Mouse (Mus musculus): ENCODE data around the gene Cnn3. TPM values are rescaled to one million over a fixed set of nuclear protein-coding genes. Genes with fewer than 3 reads are reported as not detected.

The Cnn3 gene
- polyA plus RNA-seq, 1 experiment from 2014 or later, result 844 TPM

DNA sequence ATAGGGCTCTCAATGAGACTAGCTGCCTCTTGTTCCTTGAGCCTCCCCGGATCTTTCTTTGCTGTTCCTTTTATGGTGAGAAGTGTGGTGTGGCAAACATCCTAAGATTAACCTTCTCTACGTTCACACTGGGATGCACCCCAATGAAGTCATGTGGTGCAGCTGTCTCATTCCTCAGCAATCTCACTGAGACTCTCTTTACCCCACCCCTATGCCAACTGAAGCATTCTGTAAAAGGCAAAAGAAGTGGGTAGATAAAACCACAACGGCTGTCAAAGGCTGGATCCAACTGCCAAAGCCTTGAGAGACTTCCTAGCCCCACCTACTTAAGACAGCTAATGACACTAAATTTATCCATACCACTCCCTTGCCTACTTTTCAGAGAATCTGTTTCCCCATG lies 48.4 kb downstream of the Cnn3 start:
- ATAC-seq (ENCODE audit: insufficient number of reproducible peaks, low FRiP score, low TSS enrichment, low read depth), result no peak
- Histone ChIP-seq H3K36me3 (no peaks in the 10 kb centered on the region), H3K4me2 (replicated peaks) (no peak overlapping the region), H3K9ac (no peak overlapping the region), H3K9me3 (replicated peaks) (no peaks in the 10 kb centered on the region), H3K27me3 (no peaks in the 10 kb centered on the region), H3K27ac (replicated peaks) (no peak overlapping the region; the same call in 1 of the 2 replicates), H3K4me3 (replicated peaks) (no peak overlapping the region), H3K4me1 (peaks cover 13% of the 10 kb centered on the region)
- WGBS, result 50% methylated on average over 3 of the region's 3 CpGs

DNA sequence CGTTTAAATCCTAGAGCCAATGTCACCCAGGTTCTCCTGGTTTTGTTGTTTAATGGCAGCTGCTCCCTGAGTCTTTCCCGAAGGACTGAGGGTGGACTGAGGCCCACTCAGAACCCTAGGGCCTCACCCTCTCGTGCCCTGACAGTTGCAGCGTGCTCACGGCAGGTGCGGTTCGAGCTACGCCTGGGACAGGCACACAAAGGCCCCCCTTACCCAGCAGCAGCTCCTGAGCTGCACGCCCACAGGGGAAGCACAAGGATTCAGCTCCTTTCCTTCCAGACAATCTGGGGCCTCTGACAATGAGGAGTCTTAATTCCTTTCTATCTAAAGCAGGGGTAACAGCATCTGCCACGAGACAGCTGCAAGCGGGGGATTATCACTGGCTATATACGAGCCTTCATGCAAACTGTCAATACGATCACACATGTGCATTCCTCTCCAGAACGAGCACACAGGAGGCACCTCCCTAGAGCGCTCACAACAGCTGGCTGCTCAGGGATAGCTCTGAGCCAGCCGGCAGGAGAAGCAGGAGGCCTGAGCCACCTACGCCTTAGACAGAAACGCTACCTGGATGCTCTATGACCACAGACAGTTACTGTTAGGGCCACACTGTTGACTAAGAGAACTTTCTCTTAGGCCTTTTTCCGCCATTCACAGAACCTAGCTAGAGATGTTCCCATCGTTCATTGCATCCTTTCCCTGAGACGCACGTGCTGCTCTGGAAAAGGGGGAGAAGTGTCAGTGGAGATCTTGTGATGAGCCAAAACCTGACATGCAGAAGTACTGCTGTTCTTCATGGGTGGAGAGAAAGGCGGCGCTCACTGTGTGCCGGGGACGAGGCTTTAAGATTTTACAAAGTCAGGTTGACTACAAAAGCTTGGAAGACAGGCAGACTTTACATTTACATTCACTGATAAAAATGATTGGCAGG lies 54.0 kb downstream of the Cnn3 start:
- H3K9me3 ChIP-seq (replicated peaks), result no peaks in the 10 kb centered on the region
- peak; percentile 79 for ATAC-seq (ENCODE audit: insufficient number of reproducible peaks, low FRiP score, low TSS enrichment, low read depth)
- H3K4me3 ChIP-seq (replicated peaks), result no peak overlapping the region
- 36% methylated on average over 26 of the region's 26 CpGs for WGBS
- no peak overlapping the region for H3K4me2 ChIP-seq (replicated peaks)
- H3K9ac ChIP-seq, result no peak overlapping the region
- no peak overlapping the region; the same call in 1 of the 2 replicates for H3K27ac ChIP-seq (replicated peaks)
- no peaks in the 10 kb centered on the region for H3K27me3 ChIP-seq
- H3K36me3 ChIP-seq, result no peaks in the 10 kb centered on the region
- peaks cover 21% of the 10 kb centered on the region for H3K4me1 ChIP-seq

DNA sequence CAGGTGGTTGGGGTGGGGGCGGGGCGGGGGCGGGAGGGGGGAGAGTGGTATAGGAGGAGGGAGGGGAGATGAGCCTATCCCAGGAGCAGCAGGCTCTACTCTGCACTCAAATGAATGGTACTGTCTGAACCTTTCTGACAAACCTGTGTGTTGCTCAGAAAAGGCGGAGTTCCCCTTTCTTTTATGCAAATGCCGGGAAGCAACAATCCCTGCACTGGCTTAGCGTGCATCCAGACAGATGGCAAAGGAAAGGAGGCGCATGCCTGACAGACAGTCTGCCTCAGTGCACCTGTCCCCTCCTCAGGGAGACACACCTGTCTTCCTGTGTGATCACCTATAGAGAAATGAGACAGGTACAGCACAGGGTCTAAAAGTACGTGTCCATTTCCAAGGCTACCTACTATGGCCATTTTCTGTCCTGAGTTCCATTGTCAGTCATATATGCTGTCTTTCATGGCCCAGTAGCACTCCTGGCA lies 54.7 kb downstream of the Cnn3 start:
- Histone ChIP-seq H3K4me2 (replicated peaks) (no peak overlapping the region), H3K4me1 (peaks cover 21% of the 10 kb centered on the region), H3K36me3 (no peaks in the 10 kb centered on the region), H3K27ac (replicated peaks) (peak overlapping the region; percentile 29; the same call in 1 of the 2 replicates), H3K9me3 (replicated peaks) (no peaks in the 10 kb centered on the region), H3K4me3 (replicated peaks) (no peak overlapping the region), H3K9ac (no peak overlapping the region), H3K27me3 (no peaks in the 10 kb centered on the region)
- ATAC-seq (ENCODE audit: insufficient number of reproducible peaks, low FRiP score, low TSS enrichment, low read depth), result no peak
- 42% methylated on average over 8 of the region's 8 CpGs for WGBS

DNA sequence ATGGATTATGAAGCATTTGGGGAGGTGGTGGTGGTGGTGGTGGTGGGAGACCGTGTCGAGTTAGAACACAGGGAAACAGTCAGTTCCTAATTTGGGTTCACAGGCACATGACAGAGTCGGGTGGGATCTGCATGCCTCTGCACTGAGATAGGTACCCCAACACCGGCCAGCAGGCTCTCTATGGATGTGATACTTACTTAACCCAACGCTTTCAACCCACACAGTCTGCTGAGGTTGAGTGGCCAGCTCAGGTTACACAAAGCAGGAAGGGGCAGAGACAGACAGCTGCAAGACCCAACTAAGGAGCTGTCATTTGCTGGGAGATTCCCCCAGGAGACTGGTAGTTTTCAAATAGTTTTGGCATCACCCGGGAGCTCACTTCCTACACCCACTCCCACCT lies 55.3 kb downstream of the Cnn3 start:
- H3K27ac ChIP-seq (replicated peaks), result peak overlapping the region; percentile 29; the same call in 1 of the 2 replicates
- peaks cover 21% of the 10 kb centered on the region for H3K4me1 ChIP-seq
- no peaks in the 10 kb centered on the region for H3K36me3 ChIP-seq
- H3K9ac ChIP-seq, result no peak overlapping the region
- WGBS, result 25% methylated on average over 6 of the region's 6 CpGs
- no peaks in the 10 kb centered on the region for H3K9me3 ChIP-seq (replicated peaks)
- peak; percentile 71 for ATAC-seq (ENCODE audit: insufficient number of reproducible peaks, low FRiP score, low TSS enrichment, low read depth)
- no peak overlapping the region for H3K4me3 ChIP-seq (replicated peaks)
- H3K27me3 ChIP-seq, result no peaks in the 10 kb centered on the region
- no peak overlapping the region for H3K4me2 ChIP-seq (replicated peaks)

DNA sequence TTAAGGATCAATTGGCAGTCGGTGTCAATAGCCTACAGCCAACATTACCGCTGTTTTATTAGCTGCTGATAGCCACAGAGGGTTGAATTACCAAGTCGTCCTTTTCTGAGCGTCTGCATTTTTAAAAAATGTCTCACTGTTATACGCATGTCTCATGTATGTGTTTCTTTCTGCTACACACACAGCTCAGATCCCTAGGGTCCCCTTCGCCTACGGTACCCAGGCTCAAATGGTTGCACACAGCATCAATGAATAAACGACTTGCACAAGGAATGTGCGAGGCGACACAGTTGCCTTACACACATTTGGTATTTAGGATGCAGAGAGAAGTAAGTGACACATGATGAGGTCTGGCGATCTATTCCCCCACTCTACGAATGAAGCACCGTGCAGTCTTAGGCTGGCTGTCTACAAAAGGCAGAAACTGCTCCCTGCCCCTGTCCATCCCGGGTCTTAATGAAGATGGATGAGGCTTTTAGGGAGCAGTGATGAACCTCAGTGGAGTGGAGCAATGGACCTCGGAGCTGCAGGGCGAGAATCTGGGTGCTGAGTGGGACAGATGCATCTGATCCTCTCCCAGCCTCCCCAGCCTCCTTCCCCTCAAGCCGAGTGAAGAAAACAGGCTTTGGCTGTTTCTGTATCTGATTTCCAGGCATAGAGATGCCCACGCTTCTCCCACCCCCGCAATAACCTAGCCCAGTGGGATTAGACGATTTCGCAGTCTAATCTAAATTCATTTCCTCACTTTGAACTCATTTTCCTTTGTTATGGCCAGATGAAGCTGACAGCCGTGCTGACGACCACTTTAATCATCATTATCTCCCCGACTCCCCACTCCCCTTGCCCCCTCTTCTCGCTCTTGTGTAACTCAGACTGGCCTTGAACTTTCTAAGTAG lies 57.2 kb downstream of the Cnn3 start:
- ATAC-seq (ENCODE audit: insufficient number of reproducible peaks, low FRiP score, low TSS enrichment, low read depth), result no peak
- no peaks in the 10 kb centered on the region for H3K36me3 ChIP-seq
- no peak overlapping the region for H3K4me3 ChIP-seq (replicated peaks)
- no peaks in the 10 kb centered on the region for H3K27me3 ChIP-seq
- H3K4me2 ChIP-seq (replicated peaks), result no peak overlapping the region
- H3K4me1 ChIP-seq, result peaks cover 21% of the 10 kb centered on the region
- no peaks in the 10 kb centered on the region for H3K9me3 ChIP-seq (replicated peaks)
- 0 out of 2 replicates have a peak overlapping the region, but pooled peaks have one; percentile 11 for H3K27ac ChIP-seq (replicated peaks)
- H3K9ac ChIP-seq, result no peak overlapping the region
- 49% methylated on average over 25 of the region's 25 CpGs for WGBS

DNA sequence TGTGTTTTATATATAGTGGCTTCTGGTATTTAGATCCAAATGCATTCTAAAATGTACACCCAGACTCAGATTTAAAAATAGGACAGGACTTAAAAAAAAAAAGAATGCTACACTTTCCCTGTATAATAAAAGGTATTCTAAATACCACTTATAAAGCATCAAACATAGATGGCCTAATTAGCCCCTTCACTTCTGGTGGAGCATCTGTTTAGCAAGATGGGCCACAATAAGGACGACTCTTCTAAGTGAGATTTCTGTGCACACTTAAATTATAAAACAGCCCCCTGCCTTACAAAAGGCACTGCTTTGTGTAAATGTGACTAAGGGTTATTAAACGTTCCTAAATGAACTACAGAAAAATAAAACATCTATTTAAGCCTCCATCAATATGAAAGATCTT lies 58.9 kb downstream of the Cnn3 start:
- Histone ChIP-seq H3K27ac (replicated peaks) (no peak overlapping the region), H3K4me3 (replicated peaks) (no peak overlapping the region), H3K27me3 (no peaks in the 10 kb centered on the region), H3K4me2 (replicated peaks) (no peak overlapping the region), H3K36me3 (no peaks in the 10 kb centered on the region), H3K9ac (no peak overlapping the region), H3K9me3 (replicated peaks) (no peaks in the 10 kb centered on the region), H3K4me1 (peaks cover 25% of the 10 kb centered on the region)
- no peak for ATAC-seq (ENCODE audit: insufficient number of reproducible peaks, low FRiP score, low TSS enrichment, low read depth)
- 61% methylated on average over 2 of the region's 2 CpGs for WGBS

DNA sequence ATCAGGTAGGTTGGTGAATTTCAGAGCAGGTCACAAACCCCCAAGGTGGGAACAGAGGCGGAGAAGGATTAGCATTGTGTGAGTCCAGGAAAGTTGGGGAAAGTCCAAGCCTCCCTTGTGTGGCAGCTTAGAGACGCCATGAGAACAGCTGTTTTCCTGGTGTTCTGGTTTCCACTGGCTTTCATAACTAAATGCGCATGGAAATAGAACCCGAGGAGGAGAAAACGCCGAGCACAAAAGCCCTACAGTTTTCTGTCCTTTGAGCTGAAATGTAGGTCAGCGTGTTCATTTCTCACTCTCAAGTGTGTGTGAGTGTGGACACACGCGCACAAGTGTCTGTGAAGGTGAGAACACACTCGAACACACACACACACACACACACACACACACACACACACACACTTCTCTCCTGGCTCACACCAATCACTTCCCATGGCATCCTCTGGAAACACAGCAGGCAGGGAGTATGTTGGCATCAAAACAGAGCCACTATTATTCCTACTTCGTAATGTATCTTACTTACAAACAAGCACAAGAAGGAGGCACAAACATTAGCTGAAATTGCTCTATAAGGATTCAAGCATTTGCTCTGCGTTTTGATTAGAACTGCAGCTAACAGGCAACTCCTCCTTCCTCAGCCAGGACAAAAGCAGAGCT lies 63.3 kb downstream of the Cnn3 start:
- no peaks in the 10 kb centered on the region for H3K36me3 ChIP-seq
- 38% methylated on average over 12 of the region's 12 CpGs for WGBS
- H3K9me3 ChIP-seq (replicated peaks), result no peaks in the 10 kb centered on the region
- peaks cover 20% of the 10 kb centered on the region for H3K4me1 ChIP-seq
- 0 out of 2 replicates have a peak, but pooled peaks have one; percentile 50 for ATAC-seq (ENCODE audit: insufficient number of reproducible peaks, low FRiP score, low TSS enrichment, low read depth)
- H3K27ac ChIP-seq (replicated peaks), result peak overlapping the region; percentile 75
- no peak overlapping the region for H3K4me3 ChIP-seq (replicated peaks)
- no peak overlapping the region for H3K9ac ChIP-seq
- H3K27me3 ChIP-seq, result no peaks in the 10 kb centered on the region
- 0 out of 2 replicates have a peak overlapping the region, but pooled peaks have one; percentile 8 for H3K4me2 ChIP-seq (replicated peaks)

DNA sequence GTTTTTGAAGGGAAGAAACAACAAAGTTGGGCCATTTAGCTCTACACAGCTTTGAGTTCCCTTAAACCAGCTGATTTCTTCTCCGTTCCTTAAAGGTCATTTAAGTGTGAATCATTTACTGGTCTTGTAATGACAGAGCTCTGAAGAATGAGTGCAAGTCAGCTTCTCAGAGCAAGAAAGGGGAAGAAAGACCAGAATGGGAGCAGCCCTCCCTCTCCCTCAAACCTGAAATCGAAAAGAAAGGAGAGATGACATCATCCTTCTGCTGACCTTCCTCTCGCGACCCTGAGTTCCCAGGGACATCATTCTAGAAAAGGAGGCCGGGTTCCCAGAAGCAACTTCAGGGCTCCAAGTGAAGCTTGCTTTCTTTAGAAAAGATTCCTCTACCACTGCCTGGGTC lies 64.6 kb downstream of the Cnn3 start:
- H3K36me3 ChIP-seq, result no peaks in the 10 kb centered on the region
- ATAC-seq (ENCODE audit: insufficient number of reproducible peaks, low FRiP score, low TSS enrichment, low read depth), result no peak
- 61% methylated on average over 5 of the region's 5 CpGs for WGBS
- peaks cover 20% of the 10 kb centered on the region for H3K4me1 ChIP-seq
- no peak overlapping the region for H3K27ac ChIP-seq (replicated peaks)
- H3K27me3 ChIP-seq, result no peaks in the 10 kb centered on the region
- no peak overlapping the region for H3K4me3 ChIP-seq (replicated peaks)
- no peak overlapping the region for H3K9ac ChIP-seq
- no peaks in the 10 kb centered on the region for H3K9me3 ChIP-seq (replicated peaks)
- H3K4me2 ChIP-seq (replicated peaks), result no peak overlapping the region

DNA sequence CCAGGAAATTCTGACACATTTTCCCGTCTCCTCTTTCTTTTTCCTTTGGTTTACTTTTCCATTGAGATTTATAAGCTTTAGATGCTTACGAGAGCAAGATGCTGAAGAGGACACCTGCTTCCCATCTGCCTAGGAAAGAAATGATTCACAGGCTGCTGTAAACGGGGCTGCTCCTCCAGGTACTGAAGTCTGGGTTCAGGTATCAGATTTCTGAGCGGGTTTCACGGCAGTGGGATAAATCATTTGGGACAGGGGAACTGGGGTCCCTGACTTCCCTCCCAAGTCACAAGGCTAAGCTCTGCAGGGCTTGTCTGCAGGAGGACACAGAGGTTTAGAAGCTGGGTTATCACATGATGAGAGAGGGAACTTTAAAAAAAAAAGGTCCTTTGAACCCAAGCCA lies 65.7 kb downstream of the Cnn3 start:
- Histone ChIP-seq H3K9me3 (replicated peaks) (no peaks in the 10 kb centered on the region), H3K36me3 (no peaks in the 10 kb centered on the region), H3K4me2 (replicated peaks) (no peak overlapping the region), H3K4me1 (peaks cover 20% of the 10 kb centered on the region), H3K27ac (replicated peaks) (no peak overlapping the region), H3K9ac (no peak overlapping the region), H3K4me3 (replicated peaks) (no peak overlapping the region), H3K27me3 (no peaks in the 10 kb centered on the region)
- no peak for ATAC-seq (ENCODE audit: insufficient number of reproducible peaks, low FRiP score, low TSS enrichment, low read depth)
- 29% methylated on average over 5 of the region's 5 CpGs for WGBS

DNA sequence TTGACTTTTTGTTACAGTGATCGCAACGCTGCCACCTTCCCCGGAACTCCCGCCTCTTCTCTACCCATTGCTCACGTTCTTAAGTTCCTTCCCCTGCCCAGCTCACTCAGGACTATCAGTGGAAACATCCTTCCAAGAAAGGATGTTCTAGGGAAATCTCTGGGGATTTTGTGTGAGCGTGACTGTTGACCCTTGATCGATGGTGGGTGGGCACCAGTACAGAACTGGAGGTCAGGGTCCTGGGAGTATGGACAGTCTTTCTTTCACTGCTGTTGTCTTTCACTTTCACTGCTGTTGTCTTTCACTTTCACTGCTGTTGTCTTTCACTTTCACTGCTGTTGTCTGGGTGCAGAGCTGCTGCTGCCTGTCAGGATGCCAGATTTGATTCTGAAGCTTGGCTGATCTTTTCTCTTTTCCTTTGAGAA lies 67.7 kb downstream of the Cnn3 start:
- H3K9me3 ChIP-seq (replicated peaks), result no peaks in the 10 kb centered on the region
- H3K4me2 ChIP-seq (replicated peaks), result no peak overlapping the region
- H3K27ac ChIP-seq (replicated peaks), result no peak overlapping the region
- H3K27me3 ChIP-seq, result no peaks in the 10 kb centered on the region
- no peak overlapping the region for H3K4me3 ChIP-seq (replicated peaks)
- H3K36me3 ChIP-seq, result no peaks in the 10 kb centered on the region
- peaks cover 19% of the 10 kb centered on the region for H3K4me1 ChIP-seq
- no peak overlapping the region for H3K9ac ChIP-seq
- no peak for ATAC-seq (ENCODE audit: insufficient number of reproducible peaks, low FRiP score, low TSS enrichment, low read depth)
- 77% methylated on average over 7 of the region's 7 CpGs for WGBS
